Mouse (Mus musculus) heart, adult 18-20 months (tissue): ENCODE measurements around the gene Flna. TPM values are rescaled to one million over a fixed set of nuclear protein-coding genes. Genes with fewer than 3 reads are reported as not detected.

Experiments
- DNase-seq, 2 experiments: peaks; one replicate each; pipeline ENCODE4 v3.0.0; 2021 to 2022; ENCODE audit warnings: mixed read lengths in 1 of 2
- long read RNA-seq, 2 experiments: library from polyadenylated mRNA; stranded (forward); transcript quantifications; one replicate each; pipeline ENCODE4 v2.0.0; 2021
- total RNA-seq, 2 experiments: library from RNA; stranded (reverse); gene quantifications; 2 replicates each; pipeline ENCODE4 v1.2.3; 2021

The Flna gene
- 10 to 100 TPM; 85.9 to 91.8 TPM for total RNA-seq
- long read RNA-seq, experiment 1, full-length matches to known transcripts = 3 of 18 reads
- long read RNA-seq, experiment 1, partial matches to known transcripts = 13 of 18 reads
- long read RNA-seq, experiment 1, other reads (novel, unspliced or antisense) = 2 of 18 reads
- long read RNA-seq, experiment 2, full-length matches to known transcripts = 1 of 8 reads
- long read RNA-seq, experiment 2, partial matches to known transcripts = 5 of 8 reads
- long read RNA-seq, experiment 2, other reads (novel, unspliced or antisense) = 2 of 8 reads

- DNase-seq = peak; percentile 72 to 77
These were observed at the start of gene Flna for GRCm38 (mm10) chrX:74249615-74250014. TSS of gene Flna (minus strand) at chrX:74249820.

DNA sequence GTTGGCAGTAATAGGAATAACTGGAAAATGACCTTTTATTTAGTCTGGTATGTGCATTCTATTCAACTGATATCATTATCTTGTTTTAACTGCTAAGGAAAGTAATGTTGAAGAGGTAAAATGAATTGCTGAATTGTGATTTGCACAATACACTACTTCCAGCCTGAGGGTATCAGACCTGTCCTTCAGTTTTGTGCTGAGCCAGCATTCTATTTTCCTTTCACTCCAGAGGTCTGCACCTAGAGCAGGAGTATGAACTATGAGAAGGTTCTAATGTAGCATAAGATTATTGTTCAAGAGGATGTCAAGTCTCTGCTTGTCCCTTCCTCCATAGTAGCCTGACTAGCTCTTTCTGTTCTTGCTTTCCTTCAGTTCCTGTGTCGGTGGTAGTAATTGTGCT lies 48.7 kb upstream of the Flna start:
- no peak for DNase-seq

GRCm38 (mm10) chrX:74296538-74297448 lies 47.2 kb upstream of the Flna start, which contains the start of gene Atp6ap1:
TSS of gene Atp6ap1 (plus strand) at chrX:74297097.
- peak; percentile 97 for DNase-seq

DNA sequence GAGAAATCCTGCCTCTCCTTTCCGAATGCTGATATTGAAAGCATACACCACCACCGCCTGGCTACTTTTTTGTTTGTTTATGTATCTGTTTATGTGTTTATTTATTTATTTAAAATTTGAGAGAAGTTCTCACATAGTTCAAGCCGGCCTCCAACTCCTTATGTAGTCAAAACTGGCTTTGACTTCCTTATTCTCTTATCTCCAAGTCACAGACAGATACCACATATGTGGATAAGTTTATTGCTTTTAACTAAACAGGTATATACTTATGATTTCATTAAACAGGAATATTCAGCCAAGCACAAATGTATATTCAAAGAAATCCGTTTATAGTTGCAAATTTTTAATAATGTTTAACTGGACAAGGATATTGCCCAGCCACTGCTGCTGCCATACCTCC lies 43.8 kb upstream of the Flna start:
- no peak for DNase-seq

DNA sequence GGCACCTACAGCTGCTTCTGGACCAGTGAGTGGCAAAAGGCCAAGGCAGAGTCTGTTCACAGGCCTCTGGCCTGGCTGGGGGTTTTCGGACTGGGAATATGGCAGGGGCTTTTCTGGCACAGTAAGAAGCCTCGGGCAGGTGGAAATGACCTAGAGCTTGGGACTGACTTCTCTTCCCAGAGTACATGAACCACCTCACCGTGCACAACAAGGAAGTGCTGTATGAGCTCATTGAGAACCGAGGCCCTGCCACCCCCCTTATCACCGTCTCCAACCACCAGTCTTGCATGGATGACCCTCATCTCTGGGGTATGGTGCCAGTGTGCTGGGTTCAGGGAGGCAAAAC lies 33.4 kb upstream of the Flna start:
- DNase-seq = no peak

DNA sequence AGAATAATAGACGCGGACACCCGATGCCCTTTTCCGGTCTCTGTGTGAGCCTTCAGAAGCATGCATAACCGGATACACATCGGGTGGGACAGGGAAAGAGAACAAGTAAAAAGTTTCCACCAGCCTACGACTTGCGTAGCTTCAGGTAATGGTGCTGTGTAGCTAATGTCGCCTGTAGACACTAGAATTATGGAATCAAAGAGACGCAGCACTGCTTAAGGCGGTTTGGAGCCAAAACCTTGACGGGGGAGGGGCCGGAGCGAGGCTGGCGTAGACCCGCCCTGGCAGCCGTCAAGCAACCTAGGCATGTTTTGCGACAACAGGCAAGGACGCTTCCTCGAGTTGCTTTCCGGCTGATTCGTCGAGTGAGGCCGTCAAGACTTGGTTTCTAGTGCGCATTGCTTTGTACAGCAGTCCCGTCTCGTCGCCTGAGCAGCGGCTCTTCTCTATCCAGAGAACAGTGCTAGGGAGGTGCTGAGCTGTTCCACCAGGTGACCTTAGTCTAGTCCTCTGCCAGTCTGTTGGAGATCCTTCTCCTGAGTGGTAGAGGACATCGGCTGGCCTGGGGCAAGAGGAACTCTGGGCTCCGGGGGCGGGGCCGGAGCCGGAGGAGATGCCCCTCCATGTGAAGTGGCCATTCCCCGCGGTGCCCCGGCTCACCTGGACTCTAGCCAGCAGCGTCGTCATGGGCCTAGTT lies 32.9 kb upstream of the Flna start:
- peak; percentile 90 to 91 for DNase-seq

GRCm38 (mm10) chrX:74281732-74282394 lies 32.2 kb upstream of the Flna start, which contains the start of the genes Taz and Dnase1l1:
TSS of gene Taz (plus strand) at chrX:74281912.
TSS of gene Dnase1l1 (minus strand) at chrX:74282337.
- peak; percentile 83 to 93 for DNase-seq

- no peak for DNase-seq
These were observed 31.6 kb upstream of the Flna start for GRCm38 (mm10) chrX:74281041-74281731.

- DNase-seq = no peak
These were observed 28.3 kb upstream of the Flna start for GRCm38 (mm10) chrX:74277916-74278315.

- DNase-seq = no peak
These were observed 24.1 kb upstream of the Flna start for GRCm38 (mm10) chrX:74273422-74274322.

GRCm38 (mm10) chrX:74270902-74271551 lies 21.4 kb upstream of the Flna start:
- DNase-seq = peak; percentile 37 to 45

DNA sequence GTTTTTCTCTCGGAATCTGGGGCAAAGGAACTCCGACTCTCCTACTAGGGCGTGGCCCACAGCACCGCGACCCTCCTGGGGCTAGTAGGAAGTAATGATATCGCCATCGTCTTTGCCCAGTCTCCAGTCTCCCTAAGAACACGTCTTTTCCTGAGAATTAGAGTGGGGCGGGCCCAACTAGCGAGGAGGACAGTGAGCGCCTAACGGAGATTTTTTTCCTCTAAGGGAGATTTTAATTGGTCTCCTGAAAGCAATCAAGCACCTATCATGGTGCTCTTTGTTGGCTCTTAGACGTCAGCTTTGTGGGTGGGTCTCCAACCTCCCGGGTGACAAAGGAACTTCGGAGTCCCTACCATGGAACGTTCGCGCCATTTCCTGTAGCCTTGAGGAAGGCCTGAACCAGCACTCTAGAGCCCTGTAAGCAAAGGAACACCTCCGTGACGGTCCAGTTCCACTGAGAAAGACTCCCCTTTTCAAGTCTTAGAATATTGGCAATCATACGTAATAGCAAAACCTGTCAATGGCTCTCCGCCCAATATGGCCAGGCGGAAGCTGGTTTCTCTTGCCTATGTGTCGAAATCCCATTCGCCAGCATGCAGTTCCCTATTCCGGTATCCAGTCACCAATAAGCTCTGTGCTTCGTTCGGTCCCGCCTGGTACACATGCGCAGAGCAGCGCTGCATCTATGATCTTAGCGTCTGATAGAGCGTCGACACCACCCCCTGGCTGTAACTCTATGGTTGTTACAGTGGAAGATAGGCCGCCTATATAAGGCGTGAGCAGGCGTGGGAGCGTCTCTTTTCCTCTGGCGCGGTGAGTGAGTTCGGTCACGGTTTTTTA lies 20.7 kb upstream of the Flna start, which contains the start of gene Rpl10:
Gene Rpl10, plus strand, starts transcription at position 751 of the 840 bp plus-strand sequence.
- DNase-seq = peak; percentile 90 to 96

DNA sequence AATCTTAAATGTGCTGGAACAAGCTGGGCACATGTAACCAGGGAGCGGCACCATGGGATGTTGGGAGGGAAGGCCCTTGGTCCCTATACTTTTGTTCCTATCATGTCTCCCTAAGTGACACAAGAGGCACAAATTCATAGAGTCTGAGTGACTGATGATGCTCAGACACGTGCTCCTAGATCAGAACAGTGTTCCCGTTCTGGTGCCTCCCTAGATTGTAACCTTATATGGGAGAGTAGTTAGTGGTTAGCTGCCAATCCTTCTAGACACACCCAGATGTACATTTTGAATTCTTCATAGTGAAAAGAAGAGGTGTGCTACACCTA lies 20.1 kb upstream of the Flna start:
- DNase-seq = peak in 1 of 2 experiments; percentile 37

DNA sequence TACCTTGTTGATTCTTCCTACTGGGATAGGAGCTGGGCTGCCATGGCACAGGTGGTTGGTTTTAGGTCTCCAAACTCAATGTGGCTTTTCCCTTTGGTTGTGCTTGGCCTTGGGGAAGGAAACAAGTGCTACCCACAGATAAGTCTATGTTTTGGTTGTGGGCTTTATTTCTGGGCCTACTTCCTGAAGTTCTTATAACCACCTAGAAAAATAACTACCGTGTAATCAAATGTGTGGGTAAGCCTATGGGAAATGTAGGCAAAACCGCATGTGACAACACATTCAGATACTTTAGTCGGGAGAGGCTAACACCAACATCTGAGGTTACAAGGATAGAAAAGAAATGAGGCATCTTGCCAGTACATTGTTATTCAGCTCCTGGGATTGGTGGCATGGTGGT lies 8.1 kb upstream of the Flna start:
- no peak for DNase-seq

- DNase-seq = no peak
These were observed 5.4 kb upstream of the Flna start for GRCm38 (mm10) chrX:74254888-74255565.

GRCm38 (mm10) chrX:74254153-74254887 lies 4.7 kb upstream of the Flna start, which contains the start of gene Emd:
TSS of gene Emd (plus strand) at chrX:74254687.
- peak; percentile 90 to 96 for DNase-seq

GRCm38 (mm10) chrX:74248651-74249050 lies 969 bp downstream of the Flna start:
- DNase-seq = peak; percentile 65 to 81
